Mouse (Mus musculus) liver, adult 2 months (tissue): ENCODE measurements at regions not wholly inside any gene's neighbourhood (a gene's known extent, or its start where the extent isn't known, plus 50 kb on each side); places are given as distances from the start of the nearest gene placed in this dataset.

Source experiments
- CTCF ChIP-seq: fragments of 200-500 bp; IDR thresholded peaks from 2 replicates; pipeline ENCODE4 v1.5.1; 2011; ENCODE audit warnings: low read depth, low read length, control low read depth
- POLR2A ChIP-seq: fragments of 200-500 bp; IDR thresholded peaks from 2 replicates; pipeline ENCODE4 v1.6.1; 2011; ENCODE audit warnings: low read length, control low read depth; ENCODE audit not compliant: insufficient read depth; ENCODE audit errors: extremely low read depth

- no peak for TF ChIP-seq CTCF
- TF ChIP-seq POLR2A, result no peak
These were observed 191.6 kb downstream of the Agtpbp1 start for GRCm38 (mm10) chr13:59393231-59393938.
